Mouse (Mus musculus): ENCODE measurements around the gene Klk12.

Gene Klk12

GRCm38 (mm10) chr7:43797333-43797769, 28.7 kb downstream of the Klk12 start, which contains the start of gene Klk8:
Gene Klk8 (plus strand): TSS chr7:43797577.
- DNase-seq = peak; percentile 32

- DNase-seq = no peak
These were observed 29.3 kb downstream of the Klk12 start for GRCm38 (mm10) chr7:43797844-43798462.

- DNase-seq = no peak
These were observed 31.2 kb downstream of the Klk12 start for GRCm38 (mm10) chr7:43799876-43800275.

GRCm38 (mm10) chr7:43810994-43811393, 42.3 kb downstream of the Klk12 start, which contains the start of gene Klk7:
Gene Klk7 (plus strand): TSS chr7:43811294.
- DNase-seq = no peak

DNA sequence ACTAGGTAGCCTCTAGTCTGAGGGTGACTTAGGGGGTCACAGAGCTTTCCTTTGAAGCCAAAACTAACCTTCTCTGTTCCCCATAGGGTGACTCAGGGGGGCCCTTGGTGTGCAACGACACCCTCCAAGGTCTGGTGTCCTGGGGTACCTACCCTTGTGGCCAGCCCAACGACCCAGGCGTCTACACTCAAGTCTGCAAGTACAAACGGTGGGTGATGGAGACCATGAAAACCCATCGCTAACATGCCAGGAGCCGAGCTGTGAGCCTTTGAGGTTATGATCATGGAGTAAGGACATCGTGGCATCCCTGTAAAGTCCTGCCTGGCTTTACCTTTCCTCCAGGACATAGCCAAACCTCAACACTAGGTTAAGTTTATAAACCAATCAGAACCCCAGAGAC, 46.5 kb downstream of the Klk12 start:
- no peak for DNase-seq

- no peak for DNase-seq
These were observed 48.0 kb downstream of the Klk12 start for GRCm38 (mm10) chr7:43816746-43817145.

DNA sequence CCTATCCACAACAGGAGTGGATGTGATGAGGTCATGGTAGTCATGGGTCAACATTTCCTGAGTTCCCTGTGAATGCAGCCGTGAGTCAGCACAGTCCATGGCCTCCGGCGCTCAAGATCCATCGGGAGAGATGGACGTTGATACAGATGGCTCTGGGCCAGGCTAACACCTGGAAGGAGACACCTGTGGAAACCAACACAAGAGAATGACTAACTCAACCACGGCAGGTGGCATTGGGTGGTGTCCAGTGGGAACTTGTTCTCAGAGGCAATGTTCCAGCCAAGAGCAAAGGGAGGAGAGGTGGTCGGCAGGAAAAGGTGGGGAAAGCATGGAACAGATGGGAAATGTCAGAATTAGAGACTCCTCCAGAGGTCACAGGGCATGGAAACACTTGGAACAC, 52.9 kb downstream of the Klk12 start:
- DNase-seq = no peak
